Mouse (Mus musculus) adrenal gland, postnatal 25 days (tissue): ENCODE measurements around the gene Stil. TPM values are rescaled to one million over a fixed set of nuclear protein-coding genes. Genes with fewer than 3 reads are reported as not detected.
"Not testable (repeated sequence)": the region's sequence is repeated elsewhere in the genome, so short reads cannot be mapped to it uniquely, and the experiment has no call there.

Experiments
- DNase-seq: peaks from one replicate; pipeline ENCODE4 v3.0.0; 2021; ENCODE audit warnings: mixed read lengths
- long read RNA-seq: library from polyadenylated mRNA; stranded (forward); transcript quantifications from one replicate; pipeline ENCODE4 v2.0.0, GENCODE M21; 2021
- total RNA-seq: library from RNA; stranded (reverse); gene quantifications from 2 replicates; pipeline ENCODE4 v1.2.3, GENCODE M21; 2021

Gene Stil
- total RNA-seq, result 0.94 and 1.2 TPM in 2 replicates
- long read RNA-seq, result 0 reads

DNA sequence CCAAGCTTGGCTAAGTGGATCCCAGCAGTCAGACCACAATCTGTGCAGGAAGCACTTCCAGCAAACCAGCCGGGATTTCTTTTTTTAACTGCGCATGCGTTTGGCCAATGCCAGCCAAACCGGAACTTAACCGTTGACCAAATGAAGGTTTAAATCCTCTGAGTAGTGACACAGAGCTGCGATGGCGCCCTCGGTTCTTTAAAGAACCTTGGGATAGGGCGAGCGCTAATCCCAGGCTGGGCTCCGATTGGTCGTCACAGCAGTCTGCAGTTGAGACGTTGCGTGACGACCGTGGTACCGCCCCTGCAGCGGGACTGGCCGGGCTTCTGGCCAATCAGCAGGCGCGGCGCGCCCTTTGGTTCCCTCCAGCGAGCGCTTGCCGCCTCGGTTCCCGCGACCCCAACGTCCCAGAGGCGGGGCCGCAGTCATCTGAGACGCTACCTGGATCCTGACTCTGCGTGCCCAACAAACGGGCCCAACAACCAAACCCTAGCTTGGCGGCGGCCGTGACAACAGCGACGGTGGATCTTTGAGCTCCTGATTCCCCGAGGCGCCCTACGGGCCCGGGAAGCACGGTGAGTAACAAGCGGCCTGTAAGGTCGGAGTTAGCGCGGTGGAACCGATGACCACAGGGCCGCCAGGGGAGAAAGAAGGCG is at the start of gene Stil:
TSS of gene Stil (plus strand) at position 387 of the 656 bp plus-strand sequence.
- DNase-seq, result peak; percentile 96

GRCm38 (mm10) chr4:114953172-114953571 is 46.8 kb upstream of the Stil start:
- DNase-seq, result no peak

GRCm38 (mm10) chr4:114957403-114957802 is 42.6 kb upstream of the Stil start:
- DNase-seq, result no peak

DNA sequence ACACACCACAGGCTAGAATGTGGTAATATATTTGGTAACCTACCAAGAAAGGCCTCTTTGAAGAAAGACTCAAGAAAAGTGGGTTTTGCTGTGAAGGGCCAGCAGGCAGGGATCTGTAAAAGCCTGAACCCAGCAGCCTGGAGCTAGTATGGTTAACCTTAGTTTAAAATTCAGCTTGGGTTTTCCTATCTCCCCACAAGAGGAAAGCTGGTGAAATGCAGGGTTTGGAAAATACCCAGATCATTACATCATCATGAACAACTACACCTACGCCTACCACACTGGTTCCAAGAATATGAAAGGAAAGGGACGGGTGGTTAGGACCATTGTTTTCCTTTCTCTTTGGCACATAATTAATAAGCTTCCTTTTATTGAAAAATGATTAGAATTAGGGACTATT is 41.7 kb upstream of the Stil start:
- DNase-seq, result no peak

DNA sequence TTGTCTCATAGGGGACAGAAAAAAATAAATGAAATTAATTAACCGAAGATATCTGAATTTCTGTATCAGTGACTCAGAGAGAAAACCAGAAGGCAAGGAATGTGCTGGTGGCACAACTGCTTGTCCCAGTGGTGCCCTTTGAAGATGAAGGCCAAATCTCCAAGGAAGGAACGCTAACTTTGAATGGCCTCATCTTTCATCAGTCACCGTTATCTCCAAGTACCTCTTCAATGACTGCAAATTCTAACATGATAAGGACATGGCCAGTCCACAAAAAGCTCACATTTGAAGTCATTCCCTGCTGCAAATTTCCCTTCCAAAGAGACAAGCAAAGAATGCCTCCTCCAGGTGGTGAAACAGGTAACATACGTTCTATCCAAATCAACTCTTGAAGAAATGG is 41.2 kb upstream of the Stil start:
- DNase-seq, result no peak

DNA sequence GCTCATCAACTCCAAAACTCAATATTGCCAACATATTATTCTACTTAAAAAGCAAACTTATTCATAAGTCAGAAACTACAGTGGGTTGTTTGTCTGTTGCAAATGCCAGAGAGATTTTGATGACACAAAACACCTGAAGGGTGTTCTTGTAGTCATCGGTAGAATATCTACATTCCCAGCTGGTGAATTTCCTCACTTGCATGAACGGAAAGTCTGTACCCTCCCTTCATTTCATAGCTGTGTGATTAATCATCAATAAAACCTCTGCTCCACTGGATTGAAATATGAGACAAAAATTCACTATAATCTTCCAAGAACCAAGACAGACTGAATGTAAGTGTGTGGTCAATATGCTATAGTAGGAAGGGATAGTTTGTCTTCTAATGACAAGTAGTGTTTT is 40.4 kb upstream of the Stil start:
- DNase-seq, result no peak

DNA sequence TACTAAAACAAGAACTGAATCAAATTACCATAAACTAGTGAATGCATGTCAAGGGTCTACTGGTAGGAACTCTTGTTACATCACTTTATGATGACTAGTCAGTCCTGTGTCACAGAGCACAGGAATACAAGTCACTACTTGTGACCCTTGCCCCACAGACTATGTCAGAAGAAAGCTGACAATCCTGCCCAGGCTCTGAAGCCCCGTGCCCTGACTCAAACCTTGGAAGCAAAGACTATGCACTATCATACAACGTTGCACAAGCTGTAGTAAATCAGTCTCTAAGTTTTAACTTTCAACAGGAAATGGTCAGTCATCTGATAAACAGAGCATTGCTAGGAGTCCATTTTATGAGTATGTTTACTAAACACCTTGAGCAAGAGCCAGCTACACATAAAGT is 39.1 kb upstream of the Stil start:
- not testable (repeated sequence) for DNase-seq

GRCm38 (mm10) chr4:114970736-114971135 is 29.2 kb upstream of the Stil start:
- no peak for DNase-seq

DNA sequence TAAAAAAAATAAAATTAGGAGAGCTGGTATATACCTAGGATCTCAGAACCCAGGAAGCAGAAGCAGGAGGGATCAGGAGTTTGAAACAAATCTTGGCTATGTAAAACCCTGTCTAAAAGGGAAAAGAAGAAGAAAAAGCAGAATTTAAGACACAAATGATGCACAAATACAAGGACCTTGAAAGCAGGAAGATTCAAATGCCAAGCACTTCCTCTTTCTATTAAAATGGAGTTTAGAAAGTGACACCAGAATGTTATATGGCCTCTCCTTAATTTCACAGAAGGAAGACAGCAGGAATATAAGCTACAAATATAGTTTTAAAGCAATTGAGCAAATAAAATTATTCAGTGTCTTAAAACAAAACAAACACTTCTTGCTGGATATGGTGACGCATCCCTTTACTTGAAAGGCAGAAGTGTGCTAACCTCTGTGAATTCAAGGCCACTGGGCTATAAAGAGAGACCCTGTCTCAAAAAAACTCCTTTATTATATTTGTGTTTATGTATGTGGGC is 26.7 kb upstream of the Stil start:
- DNase-seq, result no peak

- no peak for DNase-seq
Measured at GRCm38 (mm10) chr4:114982619-114983018, 17.3 kb upstream of the Stil start.

- no peak for DNase-seq
Measured at GRCm38 (mm10) chr4:114983020-114983419, 16.9 kb upstream of the Stil start.

DNA sequence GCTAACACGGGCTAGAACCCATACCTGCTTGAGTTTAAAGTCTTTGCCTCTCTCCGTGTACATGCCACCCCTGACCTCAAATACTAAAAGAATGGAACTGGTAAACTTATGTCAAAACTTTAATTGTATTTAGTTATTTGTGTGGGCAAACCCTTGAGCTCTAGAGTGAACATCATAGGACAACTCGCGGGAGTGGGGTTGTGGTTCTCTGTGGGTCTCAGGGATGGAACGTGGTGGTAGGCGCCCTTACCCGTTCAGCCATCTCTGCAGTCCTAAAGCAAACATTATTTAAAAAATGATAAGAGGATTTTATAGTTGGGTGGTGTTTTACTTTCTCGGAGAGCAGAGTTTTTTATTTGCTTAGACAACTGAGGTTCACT is 13.8 kb upstream of the Stil start:
- no peak for DNase-seq

DNA sequence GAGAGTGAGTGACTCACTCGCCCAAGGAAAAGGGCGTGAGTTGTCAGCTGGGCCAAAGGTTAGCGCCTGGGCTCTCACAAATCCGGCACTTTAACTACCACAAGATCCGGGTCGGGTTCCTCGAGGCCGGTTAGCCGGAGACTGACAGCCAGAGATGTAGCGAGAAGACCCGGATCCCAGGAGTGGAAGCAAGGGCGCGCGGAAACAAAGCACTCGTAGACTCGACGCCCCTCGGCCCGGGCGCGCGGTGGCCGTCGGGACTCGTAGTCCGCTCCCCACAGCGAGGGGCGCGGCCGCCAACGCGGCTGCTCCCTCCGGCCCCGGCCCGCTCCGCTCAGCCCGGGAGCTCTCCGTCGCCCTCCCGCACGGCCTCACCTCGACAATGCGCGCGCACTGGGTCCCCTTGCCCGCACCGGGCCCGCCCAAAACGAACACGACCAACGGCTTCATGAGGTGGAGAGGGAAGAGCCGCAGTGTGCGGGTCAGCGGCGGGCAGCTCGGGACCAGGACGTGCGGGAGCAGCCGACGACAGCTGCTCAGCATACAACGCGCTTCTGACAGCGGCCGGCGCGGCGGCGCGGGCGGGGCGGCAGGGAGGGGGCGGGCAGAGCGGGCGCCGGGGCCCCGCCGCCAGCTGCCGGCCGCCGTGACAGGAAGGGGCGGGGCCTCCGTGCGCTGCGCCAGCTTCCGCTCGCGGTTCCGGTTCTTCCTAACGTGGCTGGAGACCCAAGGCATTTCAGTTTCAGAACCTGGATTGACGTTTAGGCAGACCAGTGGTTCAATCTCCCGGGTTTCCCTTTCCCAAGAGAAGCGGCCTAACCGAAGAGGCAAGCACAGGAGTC is 13.1 kb upstream of the Stil start, which contains the start of gene Cmpk1:
TSS of gene Cmpk1 (minus strand) at position 651 of the 842 bp plus-strand sequence.
- DNase-seq, result peak; percentile 89

DNA sequence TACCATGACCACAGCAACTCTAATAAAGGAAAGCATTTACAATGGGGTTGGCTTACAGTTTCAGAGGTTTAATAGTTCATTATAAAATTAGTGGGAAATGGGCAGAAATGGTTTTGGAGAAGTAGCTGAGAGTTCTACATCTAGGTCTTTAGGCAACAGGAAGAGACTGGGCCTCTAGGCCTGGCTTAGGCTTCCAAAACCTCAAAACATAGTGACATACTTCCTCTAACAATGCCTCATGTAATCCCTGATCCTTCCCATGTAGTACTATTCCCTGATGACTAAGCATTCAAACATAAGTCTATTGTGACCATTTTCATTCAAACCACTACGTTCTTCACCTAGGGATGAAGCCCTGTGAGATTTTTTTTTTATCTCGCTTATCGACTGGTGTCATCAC is 5.7 kb upstream of the Stil start:
- DNase-seq, result no peak

DNA sequence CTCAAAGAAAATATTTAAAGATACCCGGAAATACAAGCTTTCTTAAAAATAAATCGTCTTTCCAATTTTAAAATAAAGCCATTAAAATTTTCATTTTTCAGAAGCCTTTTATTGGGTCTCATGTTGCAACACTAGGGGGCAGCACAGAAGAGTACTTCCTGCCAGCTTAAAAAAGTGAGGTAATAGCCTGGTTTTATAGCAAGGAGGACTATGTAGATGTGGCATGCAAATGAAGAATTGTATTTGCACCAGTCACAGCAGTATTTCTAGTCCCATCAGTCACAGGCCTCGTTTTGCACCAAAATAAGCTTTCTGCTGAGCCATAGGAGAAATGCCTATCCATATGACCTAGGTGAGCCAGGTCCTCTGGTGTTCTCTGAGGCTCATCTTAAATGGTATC is 2.9 kb upstream of the Stil start:
- DNase-seq, result peak; percentile 10

DNA sequence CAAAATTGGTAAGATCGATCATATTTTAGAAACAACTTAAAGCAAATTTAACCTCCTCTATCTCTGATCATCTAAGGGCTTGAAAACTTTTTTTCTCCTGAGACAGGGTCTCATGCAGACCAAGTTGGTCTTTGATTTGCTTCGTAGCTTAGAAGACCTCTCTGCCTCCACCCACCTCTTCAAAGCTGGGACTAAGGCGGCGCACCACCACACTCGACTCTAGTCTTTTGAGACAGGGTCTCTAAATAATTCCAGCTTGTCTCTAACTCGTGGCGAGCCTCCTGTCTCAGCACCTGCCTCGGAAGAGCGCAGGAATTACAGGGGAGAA is 550 bp upstream of the Stil start:
- no peak for DNase-seq

- DNase-seq, result no peak
Measured at GRCm38 (mm10) chr4:115000429-115000795, 453 bp downstream of the Stil start.

DNA sequence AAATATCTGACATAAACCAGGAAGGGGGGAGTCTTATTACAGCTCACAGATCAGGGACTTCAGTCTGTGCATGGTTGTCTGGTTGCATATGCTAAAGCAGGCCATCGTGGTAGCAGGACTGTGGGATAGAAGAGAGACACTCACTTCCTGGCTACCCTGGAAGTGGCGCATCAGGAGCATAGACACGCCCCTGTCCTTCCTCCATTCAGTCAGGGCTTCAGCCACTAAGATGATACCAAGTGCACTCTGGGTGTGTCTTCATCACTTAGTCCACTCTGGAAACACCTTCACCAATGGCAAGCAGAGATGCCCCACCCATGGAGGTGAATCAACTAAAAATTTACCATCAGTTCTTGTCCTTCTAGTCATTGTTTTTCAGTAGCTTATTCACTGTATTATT is 14.3 kb downstream of the Stil start:
- no peak for DNase-seq

GRCm38 (mm10) chr4:115019997-115020396 is 20.0 kb downstream of the Stil start:
- no peak for DNase-seq

DNA sequence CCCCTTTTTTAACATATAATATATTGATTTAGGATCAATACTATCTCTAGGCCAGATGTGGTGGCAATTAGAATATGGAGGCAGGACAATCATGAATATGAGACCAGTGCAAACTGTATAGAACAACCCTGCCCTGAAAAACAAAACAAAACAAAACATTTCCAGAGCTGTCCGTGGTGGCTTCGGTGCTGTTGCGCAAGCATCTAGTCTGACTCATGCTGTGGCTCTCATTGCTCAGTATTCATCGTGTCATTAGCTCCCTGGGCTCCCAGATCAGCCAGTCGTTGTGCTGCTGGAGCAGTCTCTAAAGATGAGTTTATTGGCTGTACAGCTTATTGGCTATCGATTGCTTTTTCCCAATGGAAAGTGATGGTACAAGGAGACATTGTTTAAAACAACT is 35.1 kb downstream of the Stil start:
- peak; percentile 54 for DNase-seq

DNA sequence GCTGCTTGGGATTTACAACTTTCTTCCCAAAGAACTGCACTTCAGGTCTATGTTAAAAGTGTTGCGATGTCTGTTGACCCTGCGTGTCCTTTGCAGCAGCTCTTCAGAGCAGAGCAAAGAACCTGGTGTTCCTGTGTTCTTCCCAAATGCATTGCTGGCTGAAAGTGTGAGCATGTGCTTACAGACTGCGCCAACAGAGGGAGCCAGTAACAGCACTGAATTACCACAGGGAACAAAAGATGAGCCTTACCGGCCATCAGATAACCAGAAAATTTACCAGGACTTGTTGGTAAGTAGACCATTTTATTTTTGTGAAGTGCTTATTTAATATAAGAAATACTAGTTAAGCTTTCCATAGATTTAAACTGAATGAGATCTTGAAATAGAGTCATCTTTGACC is 38.3 kb downstream of the Stil start:
- DNase-seq, result peak; percentile 27

- no peak for DNase-seq
Measured at GRCm38 (mm10) chr4:115045621-115046020, 45.7 kb downstream of the Stil start.

DNA sequence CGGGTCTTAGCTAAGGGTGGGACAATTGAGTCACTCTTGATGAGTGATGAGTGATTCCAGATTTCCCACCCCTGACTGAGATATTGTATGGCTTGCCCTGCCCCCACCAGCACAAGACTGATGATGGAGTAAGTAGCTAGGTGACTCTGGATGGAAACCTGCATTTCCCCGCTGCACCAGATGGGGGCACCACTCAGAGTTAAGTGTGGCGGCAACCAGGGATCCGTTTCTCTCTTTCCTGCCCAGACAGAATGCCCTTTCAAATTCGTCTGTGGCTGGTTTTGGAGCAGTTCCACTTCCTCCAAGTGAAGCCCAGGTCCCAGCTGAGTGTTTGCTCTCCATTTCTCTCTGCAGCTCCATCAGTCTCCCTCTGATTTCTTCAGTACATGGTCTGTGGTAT is 47.8 kb downstream of the Stil start:
- peak; percentile 49 for DNase-seq

- DNase-seq, result no peak
Measured at GRCm38 (mm10) chr4:115048190-115048589, 48.2 kb downstream of the Stil start.
